Mouse (Mus musculus) C2C12 (cell line): ENCODE data around the gene Bcl6b.

Source experiments
- CEBPB ChIP-seq: IDR thresholded peaks from one replicate; pipeline ENCODE4 v1.6.1; 2011; ENCODE audit warnings: low read depth, mild to moderate bottlenecking, control low read depth, moderate library complexity
- CTCF ChIP-seq: IDR thresholded peaks from one replicate; pipeline ENCODE4 v1.5.1; 2011; ENCODE audit not compliant: control insufficient read depth, insufficient read depth, insufficient read length
- FOSL1 ChIP-seq: IDR thresholded peaks from one replicate; pipeline ENCODE4 v1.8.0; 2011; ENCODE audit warnings: mild to moderate bottlenecking, low read length; ENCODE audit not compliant: poor library complexity, insufficient read depth, severe bottlenecking
- MYOD1 ChIP-seq: IDR thresholded peaks from one replicate; pipeline ENCODE4 v1.6.1; 2011; ENCODE audit warnings: low read depth; ENCODE audit not compliant: control insufficient read depth, insufficient read length
- MYOG ChIP-seq: IDR thresholded peaks from one replicate; pipeline ENCODE4 v1.6.1; 2011; ENCODE audit not compliant: control insufficient read depth, insufficient read length; ENCODE audit errors: extremely low read depth
- USF1 ChIP-seq: IDR thresholded peaks from one replicate; pipeline ENCODE4 v1.6.1; 2011; ENCODE audit warnings: low read depth, mild to moderate bottlenecking, control low read depth, moderate library complexity

GRCm38 (mm10) chr11:70227126-70227525, 2.5 kb downstream of the Bcl6b start:
- TF ChIP-seq CTCF: no peak
- TF ChIP-seq MYOD1: no peak
- no peak for TF ChIP-seq USF1
- no peak for TF ChIP-seq FOSL1
- TF ChIP-seq MYOG: no peak
- no peak for TF ChIP-seq CEBPB
